Mouse (Mus musculus): ENCODE measurements around the gene Ccdc97. TPM values are rescaled to one million over a fixed set of nuclear protein-coding genes. Genes with fewer than 3 reads are reported as not detected.
A peak's percentile ranks its signal among the peaks of the same experiment; 100 is the strongest.

The Ccdc97 gene
- polyA plus RNA-seq, 1 experiment from 2014 or later: 33.7 TPM

DNA sequence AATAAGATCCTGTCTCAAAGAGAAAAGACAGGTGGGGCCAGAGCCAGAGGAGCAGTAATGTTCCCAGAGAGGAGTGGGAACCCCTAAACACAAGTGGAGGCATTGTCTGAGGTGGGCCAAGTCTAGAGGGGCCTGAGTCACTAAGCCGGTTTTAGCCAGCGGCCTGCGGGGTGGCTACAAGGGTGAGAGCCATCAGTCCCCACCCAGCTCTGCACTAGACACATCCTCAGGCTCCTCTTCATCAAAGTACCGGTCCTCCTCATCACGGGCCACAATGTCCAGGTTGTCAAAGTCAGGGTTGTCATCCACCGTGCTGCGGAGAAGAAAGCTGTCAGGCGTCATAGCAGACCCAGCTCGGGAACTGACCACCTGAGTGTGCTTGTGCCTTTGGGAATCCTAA, 6.1 kb downstream of the Ccdc97 start:
- WGBS: 91% methylated on average over 9 of the region's 9 CpGs
- Histone ChIP-seq H3K9me3 (ENCODE audit: control insufficient read depth, low read length) (no peaks in the 10 kb centered on the region), H3K36me3 (ENCODE audit: control insufficient read depth, insufficient read depth) (peaks cover 30% of the 10 kb centered on the region), H3K27ac (ENCODE audit: low read length) (no peak overlapping the region), H3K4me2 (ENCODE audit: low read length) (no peak overlapping the region), H3K9ac (replicated peaks; ENCODE audit: low read depth, low read length) (no peak overlapping the region), H3K4me1 (replicated peaks; ENCODE audit: control insufficient read depth, insufficient read depth, low read length) (peaks cover 15% of the 10 kb centered on the region), H3K4me3 (replicated peaks; ENCODE audit: low read length) (no peak overlapping the region), H3K27me3 (replicated peaks; ENCODE audit: control insufficient read depth, insufficient read depth, low read length) (no peaks in the 10 kb centered on the region)
- no peak for ATAC-seq

DNA sequence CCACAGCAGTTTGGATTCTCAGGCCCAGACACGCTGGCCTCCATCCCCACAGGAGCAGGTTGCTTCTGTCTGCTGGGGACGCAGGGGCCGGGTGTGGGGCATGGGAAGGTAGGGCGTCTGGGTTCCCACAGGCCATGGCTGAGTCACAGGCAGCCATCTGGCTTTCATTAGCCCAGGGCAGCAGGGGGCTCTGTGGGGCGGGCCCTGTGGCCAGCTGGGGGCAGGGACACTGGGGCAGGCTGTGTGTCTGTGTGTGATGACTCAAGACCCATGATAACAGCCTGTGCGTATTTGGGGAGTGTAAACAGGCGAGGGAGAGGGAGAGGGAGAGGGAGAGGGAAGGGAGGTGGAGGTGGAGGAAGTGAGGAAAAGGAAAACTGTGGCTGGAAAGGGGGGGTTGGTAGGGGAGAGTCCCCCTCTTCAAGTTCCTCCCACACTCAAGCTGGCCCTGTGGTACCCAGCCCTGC, 7.1 kb downstream of the Ccdc97 start:
- Histone ChIP-seq H3K27me3 (replicated peaks; ENCODE audit: control insufficient read depth, insufficient read depth, low read length) (no peaks in the 10 kb centered on the region), H3K9me3 (ENCODE audit: control insufficient read depth, low read length) (no peaks in the 10 kb centered on the region), H3K4me3 (replicated peaks; ENCODE audit: low read length) (no peak overlapping the region), H3K9ac (replicated peaks; ENCODE audit: low read depth, low read length) (no peak overlapping the region), H3K27ac (ENCODE audit: low read length) (no peak overlapping the region), H3K4me2 (ENCODE audit: low read length) (no peak overlapping the region), H3K36me3 (ENCODE audit: control insufficient read depth, insufficient read depth) (peaks cover 30% of the 10 kb centered on the region), H3K4me1 (replicated peaks; ENCODE audit: control insufficient read depth, insufficient read depth, low read length) (peaks cover 9% of the 10 kb centered on the region)
- no peak for ATAC-seq
- WGBS: 50% methylated on average over 7 of the region's 7 CpGs

DNA sequence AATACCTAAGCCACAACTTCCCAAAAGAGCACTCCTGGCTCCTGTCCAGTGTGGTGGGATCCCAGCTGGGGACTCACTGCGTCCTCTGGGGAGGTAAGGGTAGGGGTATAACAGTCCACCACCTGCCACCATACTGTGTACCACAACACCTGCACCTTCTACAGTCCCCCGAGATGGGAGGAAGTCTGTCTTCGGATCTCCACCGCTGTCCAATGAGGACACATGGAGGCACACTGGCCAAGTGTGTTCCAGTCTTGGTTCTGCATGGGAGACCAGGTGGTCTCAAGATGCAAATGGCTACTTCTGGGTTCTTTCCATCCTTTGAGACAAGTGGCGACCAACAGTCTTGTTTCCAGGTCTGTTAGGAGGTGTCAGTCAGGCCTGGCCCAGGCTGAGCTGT, 7.7 kb downstream of the Ccdc97 start:
- Histone ChIP-seq H3K4me2 (ENCODE audit: low read length) (no peak overlapping the region), H3K4me3 (replicated peaks; ENCODE audit: low read length) (no peak overlapping the region), H3K4me1 (replicated peaks; ENCODE audit: control insufficient read depth, insufficient read depth, low read length) (peaks cover 9% of the 10 kb centered on the region), H3K27ac (ENCODE audit: low read length) (no peak overlapping the region), H3K9ac (replicated peaks; ENCODE audit: low read depth, low read length) (no peak overlapping the region), H3K9me3 (ENCODE audit: control insufficient read depth, low read length) (no peaks in the 10 kb centered on the region), H3K36me3 (ENCODE audit: control insufficient read depth, insufficient read depth) (peaks cover 30% of the 10 kb centered on the region), H3K27me3 (replicated peaks; ENCODE audit: control insufficient read depth, insufficient read depth, low read length) (no peaks in the 10 kb centered on the region)
- no peak for ATAC-seq
- WGBS: 74% methylated on average over 5 of the region's 5 CpGs

DNA sequence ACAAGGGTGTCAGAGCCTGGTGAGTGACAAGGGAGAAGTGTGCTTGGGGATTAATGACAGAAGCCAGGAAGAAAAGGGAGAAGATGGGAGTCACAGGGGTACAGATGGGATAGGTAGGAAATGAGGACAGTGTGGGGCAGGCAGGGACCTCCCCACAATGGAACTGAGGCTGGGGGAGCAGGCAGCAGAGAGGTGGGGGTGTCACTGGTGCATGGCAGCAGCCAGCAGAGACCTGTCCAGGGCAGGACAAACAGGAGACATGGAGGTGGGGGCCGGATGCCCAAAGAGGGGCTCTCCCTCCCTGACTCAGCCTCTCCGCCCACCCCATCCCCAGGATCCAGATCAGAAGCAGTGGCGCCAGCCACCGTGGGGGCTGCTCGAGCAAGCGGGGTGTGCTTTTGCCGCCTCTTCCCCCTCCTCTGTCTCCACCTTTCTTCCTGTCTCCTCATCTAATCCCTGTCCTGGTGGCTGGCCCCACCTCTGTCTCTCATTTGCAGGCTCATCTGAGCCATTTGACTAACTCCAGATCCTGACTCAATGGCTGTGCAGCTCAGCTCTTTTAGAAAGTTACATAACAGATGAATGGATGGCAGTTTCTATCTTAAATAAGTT, 8.3 kb downstream of the Ccdc97 start:
- WGBS: 4% methylated on average over 7 of the region's 7 CpGs
- Histone ChIP-seq H3K4me1 (replicated peaks; ENCODE audit: control insufficient read depth, insufficient read depth, low read length) (peaks cover 9% of the 10 kb centered on the region), H3K9ac (replicated peaks; ENCODE audit: low read depth, low read length) (peak overlapping the region; percentile 15; the same call in 1 of the 2 replicates), H3K4me3 (replicated peaks; ENCODE audit: low read length) (no peak overlapping the region), H3K27me3 (replicated peaks; ENCODE audit: control insufficient read depth, insufficient read depth, low read length) (no peaks in the 10 kb centered on the region), H3K9me3 (ENCODE audit: control insufficient read depth, low read length) (no peaks in the 10 kb centered on the region), H3K36me3 (ENCODE audit: control insufficient read depth, insufficient read depth) (peaks cover 26% of the 10 kb centered on the region), H3K27ac (ENCODE audit: low read length) (no peak overlapping the region), H3K4me2 (ENCODE audit: low read length) (no peak overlapping the region)
- peak; percentile 24; the same call in 1 of the 2 replicates for ATAC-seq

DNA sequence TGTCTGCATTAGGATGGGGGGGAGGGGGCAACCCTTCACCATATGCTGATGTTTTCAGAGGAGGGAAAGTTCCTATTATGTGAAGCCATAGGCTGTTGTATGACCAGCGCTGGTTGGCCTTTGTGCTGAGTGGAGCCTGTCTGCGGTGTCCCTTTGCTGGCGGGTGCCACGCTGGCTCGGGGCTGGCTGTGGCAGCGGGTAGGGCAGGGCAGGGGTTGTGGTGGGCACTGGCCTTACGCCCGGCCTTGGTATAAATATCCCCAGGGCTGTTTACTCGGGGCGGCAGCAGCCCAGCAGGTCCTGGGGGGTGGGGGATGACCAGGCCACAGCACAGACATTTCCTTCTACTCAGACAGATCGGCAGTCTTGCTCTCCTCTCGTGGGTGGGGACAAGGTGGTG, 8.9 kb downstream of the Ccdc97 start:
- H3K4me2 ChIP-seq (ENCODE audit: low read length): no peak overlapping the region
- H3K36me3 ChIP-seq (ENCODE audit: control insufficient read depth, insufficient read depth): peaks cover 23% of the 10 kb centered on the region
- 11% methylated on average over 12 of the region's 12 CpGs for WGBS
- no peak overlapping the region for H3K27ac ChIP-seq (ENCODE audit: low read length)
- peak; percentile 47; the same call in 1 of the 2 replicates for ATAC-seq
- peak overlapping the region; percentile 15; the same call in 1 of the 2 replicates for H3K9ac ChIP-seq (replicated peaks; ENCODE audit: low read depth, low read length)
- no peaks in the 10 kb centered on the region for H3K9me3 ChIP-seq (ENCODE audit: control insufficient read depth, low read length)
- H3K4me3 ChIP-seq (replicated peaks; ENCODE audit: low read length): no peak overlapping the region
- H3K27me3 ChIP-seq (replicated peaks; ENCODE audit: control insufficient read depth, insufficient read depth, low read length): no peaks in the 10 kb centered on the region
- H3K4me1 ChIP-seq (replicated peaks; ENCODE audit: control insufficient read depth, insufficient read depth, low read length): peaks cover 11% of the 10 kb centered on the region

DNA sequence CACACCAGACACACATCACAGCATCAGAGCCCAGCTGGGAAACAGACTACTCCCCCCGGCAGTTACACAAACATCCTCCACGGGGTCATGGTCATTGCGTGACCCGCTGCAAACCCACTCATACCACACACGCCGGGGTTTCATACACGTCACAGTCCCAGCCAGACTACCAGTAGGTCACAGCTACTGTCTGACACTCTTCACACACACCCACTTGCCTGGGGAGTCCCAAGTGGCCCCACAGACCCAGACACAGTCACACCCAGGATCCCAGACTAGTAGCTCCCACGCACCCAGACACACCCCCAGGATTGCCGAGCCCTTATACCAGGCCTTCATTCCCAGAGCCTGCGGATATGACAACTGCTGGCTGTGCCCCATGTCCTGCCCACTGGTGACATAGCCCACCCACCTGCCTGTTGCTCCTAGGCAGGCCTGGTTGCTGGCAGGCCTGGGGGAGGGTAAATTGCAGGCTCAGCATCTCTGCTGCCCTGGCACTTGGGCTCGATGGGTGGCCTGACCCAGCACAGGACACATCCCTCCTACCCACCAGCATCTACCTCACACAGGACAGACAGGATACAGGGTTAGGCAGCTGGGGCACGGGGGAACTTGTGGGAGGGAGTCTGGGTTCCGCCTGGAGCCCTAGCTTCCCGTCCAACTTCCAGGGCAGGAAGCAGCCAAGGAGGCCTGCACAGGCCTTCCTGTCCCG, 11.2 kb downstream of the Ccdc97 start:
- H3K4me2 ChIP-seq (ENCODE audit: low read length): no peak overlapping the region
- ATAC-seq: no peak
- H3K4me3 ChIP-seq (replicated peaks; ENCODE audit: low read length): no peak overlapping the region
- no peak overlapping the region for H3K9ac ChIP-seq (replicated peaks; ENCODE audit: low read depth, low read length)
- 71% methylated on average over 15 of the region's 15 CpGs for WGBS
- no peak overlapping the region for H3K27ac ChIP-seq (ENCODE audit: low read length)
- no peaks in the 10 kb centered on the region for H3K9me3 ChIP-seq (ENCODE audit: control insufficient read depth, low read length)
- H3K27me3 ChIP-seq (replicated peaks; ENCODE audit: control insufficient read depth, insufficient read depth, low read length): 0 out of 2 replicates have a peak, but pooled peaks cover 5% of the 10 kb centered on the region
- peaks cover 16% of the 10 kb centered on the region for H3K4me1 ChIP-seq (replicated peaks; ENCODE audit: control insufficient read depth, insufficient read depth, low read length)
- H3K36me3 ChIP-seq (ENCODE audit: control insufficient read depth, insufficient read depth): peaks cover 3% of the 10 kb centered on the region; the same call in 1 of the 2 replicates

DNA sequence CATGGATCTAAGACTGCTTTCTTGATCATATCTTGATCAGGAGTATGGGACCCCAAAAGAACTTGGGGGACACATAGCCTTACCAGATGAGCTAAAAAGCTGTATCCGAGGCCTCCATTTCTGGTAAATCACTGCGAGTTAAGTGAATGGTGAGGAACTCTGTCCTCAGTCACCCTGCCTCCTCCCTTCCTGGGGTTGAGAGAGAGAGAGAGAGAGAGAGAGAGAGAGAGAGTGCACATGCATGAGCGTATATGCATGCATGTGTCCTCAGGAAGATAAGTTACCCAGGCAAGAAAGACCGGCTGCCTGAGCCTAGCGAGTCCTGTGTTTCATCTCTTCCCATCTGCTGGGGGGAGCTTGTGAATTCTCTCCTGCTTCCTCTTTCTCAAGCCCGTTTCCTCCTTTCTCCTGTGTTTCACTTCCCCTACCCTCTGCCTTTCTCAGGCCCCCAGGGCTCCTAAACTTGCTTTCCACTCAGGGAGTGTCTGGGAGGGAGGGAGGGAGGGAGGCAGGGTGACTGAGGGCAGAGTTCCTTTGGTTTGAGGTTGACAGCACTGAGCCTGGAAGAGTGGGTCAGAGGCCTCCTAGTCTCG, 12.2 kb downstream of the Ccdc97 start:
- 62% methylated on average over 7 of the region's 7 CpGs for WGBS
- Histone ChIP-seq H3K9me3 (ENCODE audit: control insufficient read depth, low read length) (peaks cover 5% of the 10 kb centered on the region), H3K4me1 (replicated peaks; ENCODE audit: control insufficient read depth, insufficient read depth, low read length) (peaks cover 16% of the 10 kb centered on the region), H3K27me3 (replicated peaks; ENCODE audit: control insufficient read depth, insufficient read depth, low read length) (0 out of 2 replicates have a peak, but pooled peaks cover 5% of the 10 kb centered on the region), H3K27ac (ENCODE audit: low read length) (no peak overlapping the region), H3K4me3 (replicated peaks; ENCODE audit: low read length) (no peak overlapping the region), H3K36me3 (ENCODE audit: control insufficient read depth, insufficient read depth) (no peaks in the 10 kb centered on the region), H3K4me2 (ENCODE audit: low read length) (no peak overlapping the region), H3K9ac (replicated peaks; ENCODE audit: low read depth, low read length) (no peak overlapping the region)
- no peak for ATAC-seq

DNA sequence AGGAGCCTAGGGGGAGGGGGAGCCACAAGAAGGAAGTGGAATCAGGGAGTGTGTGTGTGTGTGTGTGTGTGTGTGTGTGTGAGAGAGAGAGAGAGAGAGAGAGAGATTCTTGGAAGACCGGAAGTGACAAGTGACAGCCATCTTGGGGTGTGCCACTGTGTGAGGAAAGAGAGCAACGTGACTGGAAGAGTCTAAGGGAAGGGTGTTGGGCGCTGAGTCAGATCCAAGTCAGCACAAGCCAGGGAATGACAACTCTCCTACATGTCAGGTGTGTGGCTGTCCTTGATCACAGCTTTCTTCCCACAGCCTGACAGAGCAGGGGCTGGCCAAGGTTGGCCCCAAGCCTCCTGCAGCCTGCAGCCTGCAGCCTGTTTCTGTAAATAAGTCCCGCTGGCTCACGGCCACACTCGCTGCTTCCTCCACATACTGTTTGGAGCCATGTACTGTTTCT, 13.1 kb downstream of the Ccdc97 start:
- Histone ChIP-seq H3K4me3 (replicated peaks; ENCODE audit: low read length) (no peak overlapping the region), H3K4me1 (replicated peaks; ENCODE audit: control insufficient read depth, insufficient read depth, low read length) (peaks cover 16% of the 10 kb centered on the region), H3K27ac (ENCODE audit: low read length) (no peak overlapping the region), H3K9me3 (ENCODE audit: control insufficient read depth, low read length) (peaks cover 5% of the 10 kb centered on the region), H3K36me3 (ENCODE audit: control insufficient read depth, insufficient read depth) (no peaks in the 10 kb centered on the region), H3K9ac (replicated peaks; ENCODE audit: low read depth, low read length) (no peak overlapping the region), H3K27me3 (replicated peaks; ENCODE audit: control insufficient read depth, insufficient read depth, low read length) (0 out of 2 replicates have a peak, but pooled peaks cover 5% of the 10 kb centered on the region), H3K4me2 (ENCODE audit: low read length) (no peak overlapping the region)
- 56% methylated on average over 6 of the region's 6 CpGs for WGBS
- ATAC-seq: 0 out of 2 replicates have a peak, but pooled peaks have one; percentile 18

DNA sequence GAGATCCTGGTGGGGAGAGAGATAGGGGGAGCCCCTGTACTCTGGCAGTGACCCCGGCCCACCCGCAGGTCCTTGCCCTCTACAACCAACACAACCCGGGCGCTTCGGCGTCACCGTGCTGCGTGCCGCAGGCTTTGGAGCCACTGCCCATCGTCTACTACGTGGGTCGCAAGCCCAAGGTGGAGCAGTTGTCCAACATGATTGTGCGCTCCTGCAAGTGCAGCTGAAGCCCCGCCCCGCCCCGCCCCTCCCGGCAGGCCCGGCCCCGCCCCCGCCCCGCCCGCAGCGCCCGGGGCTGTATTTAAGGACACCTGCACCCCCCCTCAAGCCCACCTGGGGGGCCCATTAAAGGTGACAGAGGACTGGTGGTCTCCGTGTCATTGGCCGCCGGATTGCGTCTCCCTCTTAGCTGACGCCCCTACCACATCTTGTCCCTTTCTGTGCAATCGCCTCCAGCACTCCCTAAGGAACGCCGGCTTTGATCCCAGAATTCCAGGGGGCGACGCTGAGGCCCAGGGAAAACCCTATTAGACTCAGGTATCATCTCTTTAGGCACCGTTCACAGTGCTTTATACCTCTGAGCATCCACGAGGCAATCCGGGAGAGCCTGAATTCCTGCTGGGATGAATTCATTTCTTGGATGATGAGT, 14.0 kb downstream of the Ccdc97 start:
- ATAC-seq: peak; percentile 62
- 3% methylated on average over 35 of the region's 37 CpGs for WGBS

More for the DNA sequence above, 14.0 kb downstream of the Ccdc97 start:
- H3K4me3 ChIP-seq (replicated peaks; ENCODE audit: low read length): peak overlapping the region; percentile 40
- H3K9me3 ChIP-seq (ENCODE audit: control insufficient read depth, low read length): peaks cover 5% of the 10 kb centered on the region
- H3K27ac ChIP-seq (ENCODE audit: low read length): no peak overlapping the region
- peaks cover 6% of the 10 kb centered on the region for H3K4me1 ChIP-seq (replicated peaks; ENCODE audit: control insufficient read depth, insufficient read depth, low read length)
- peak overlapping the region; percentile 49; the same call in 1 of the 2 replicates for H3K9ac ChIP-seq (replicated peaks; ENCODE audit: low read depth, low read length)
- H3K36me3 ChIP-seq (ENCODE audit: control insufficient read depth, insufficient read depth): no peaks in the 10 kb centered on the region
- H3K27me3 ChIP-seq (replicated peaks; ENCODE audit: control insufficient read depth, insufficient read depth, low read length): 0 out of 2 replicates have a peak, but pooled peaks cover 5% of the 10 kb centered on the region
- H3K4me2 ChIP-seq (ENCODE audit: low read length): peak overlapping the region; percentile 62

Measured in forebrain, embryonic 16.5 days (tissue).